8 mouse cellular contexts compared by ENCODE assay signal in the genomic region with DNA sequence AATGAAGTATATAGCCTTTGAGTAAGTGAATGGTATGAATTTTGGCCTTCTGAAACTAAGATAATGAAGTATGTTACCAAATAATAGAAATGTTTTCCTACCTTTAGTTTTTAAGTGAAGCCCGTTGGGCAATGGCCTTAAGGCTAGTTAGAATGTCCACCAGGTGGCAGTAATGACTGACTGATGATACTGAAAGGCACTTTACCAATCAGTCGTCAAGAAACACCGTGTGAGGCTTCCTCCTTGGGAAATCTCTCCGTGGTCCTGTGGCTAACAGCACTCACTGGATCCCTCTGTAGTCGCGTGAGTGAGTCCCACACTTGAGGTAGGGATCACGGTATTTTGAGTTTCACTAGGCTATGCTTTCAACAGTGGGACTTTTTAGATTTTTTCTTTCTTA. TPM values are rescaled to one million over a fixed set of nuclear protein-coding genes. Genes with fewer than 3 reads are reported as not detected.
DNase-seq lines count a peak whose midpoint lies in the region; ATAC-seq and TF ChIP-seq lines count a peak whose summit lies in the region.

No protein-coding gene starts in this region.

- H3K27me3 ChIP-seq in Patski: no peaks in the 10 kb centered on the region
- no peaks in the 10 kb centered on the region for H3K27me3 ChIP-seq in limb, embryonic 10.5 days (ENCODE audit: low read depth, poor library complexity, severe bottlenecking)

- peak; percentile 57 for DNase-seq in CD4-positive helper T cell, adult 2 months (ENCODE audit: low read depth, low spot score)
- DNase-seq in Patski (ENCODE audit: low read depth, low spot score): peak; percentile 39
- DNase-seq in cerebellum, adult 9-10 months: peak; percentile 91
- DNase-seq in frontal cortex, postnatal 36 days (ENCODE audit: low spot score in 2 of 2): peak; percentile 39 to 78
- DNase-seq in kidney, adult 18-20 months: peak; percentile 27
- DNase-seq in limb, embryonic 10.5 days (ENCODE audit: low spot score): peak; percentile 40
- DNase-seq in monocyte, adult 2 months (ENCODE audit: low read depth in 1 of 2, low spot score in 2 of 2): peak; percentile 9 to 19
- DNase-seq in telencephalon, adult 2 months (ENCODE audit: low read depth, low spot score): peak; percentile 58

- H3K4me3 ChIP-seq in limb, embryonic 10.5 days: no peak overlapping the region

- in situ Hi-C loops in Patski (cut with MboI; ENCODE audit: low pct_unique_long_range_greater_than_20kb): loop anchor here (5.0 kb wide), 1 partner anchor 146 kb away; no protein-coding TSS in a partner anchor

- ATAC-seq in Patski: peak; percentile 78

- no peaks in the 10 kb centered on the region for H3K4me1 ChIP-seq in limb, embryonic 10.5 days

- H3K36me3 ChIP-seq in limb, embryonic 10.5 days: peaks cover 60% of the 10 kb centered on the region

- no peak overlapping the region for H3K27ac ChIP-seq in limb, embryonic 10.5 days

- POLR2A ChIA-PET in Patski (lab: Charles Lee): no interaction called here

- CTCF ChIA-PET in Patski (lab: Charles Lee): interaction anchor here (0.6 to 1.1 kb wide), 2 partner anchors 9 to 20 kb away, joined by 3 to 7 read pairs; no protein-coding TSS in a partner anchor

- H3K9me3 ChIP-seq in limb, embryonic 10.5 days (replicated peaks): no peaks in the 10 kb centered on the region

- TF ChIP-seq CTCF in Patski (IDR thresholded peaks at IDR 0.05): peak; percentile 79

- WGBS in limb, embryonic 10.5 days: 34% methylated on average over 7 of the region's 7 CpGs

RNA-seq across cellular contexts. Expression of a gene that starts 34.7 kb away (rescaled TPM):
- 155 TPM for polyA plus RNA-seq in Patski (2021)
- polyA plus RNA-seq in limb, embryonic 10.5 days (2016; fragmentation: Nextera tagmentation; extraction: Ambion mirVana): 156 and 179 TPM in 2 replicates

Comparison
In these comparisons a context has a peak if more than half of its experiments do, and no peak if none do; other contexts are left out.
1. DNase-seq: peak in every context shown above with its lines; median percentile 91 in cerebellum, adult 9-10 months; 58 in frontal cortex, postnatal 36 days; 58 in telencephalon, adult 2 months; 57 in CD4-positive helper T cell, adult 2 months; 40 in limb, embryonic 10.5 days; 39 in Patski; 27 in kidney, adult 18-20 months; 14 in monocyte, adult 2 months.